Mouse (Mus musculus) adrenal gland, postnatal 36 days (tissue): ENCODE measurements at regions not wholly inside any gene's neighbourhood (a gene's known extent, or its start where the extent isn't known, plus 50 kb on each side); places are given as distances from the start of the nearest gene placed in this dataset.

ENCODE experiments used
- DNase-seq, 2 experiments: peaks; one replicate each; pipeline ENCODE4 v3.0.0; 2021; ENCODE audit warnings: mixed read lengths in 1 of 2

- peak; percentile 5 to 9 for DNase-seq
These were observed 224.6 kb upstream of the Ar start for GRCm38 (mm10) chrX:97923956-97924355.

- DNase-seq: no peak
These were observed 224.2 kb upstream of the Ar start for GRCm38 (mm10) chrX:97924361-97924760.

GRCm38 (mm10) chrX:97925811-97926210 is 222.8 kb upstream of the Ar start:
- DNase-seq: peak in 1 of 2 experiments; percentile 2
